Mouse (Mus musculus) heart, adult 2 months (tissue): ENCODE results near the gene Jun.

Experiments
- CTCF ChIP-seq: fragments of 200-600 bp; IDR thresholded peaks from 2 replicates; pipeline ENCODE4 v1.8.1; 2022; ENCODE audit warnings: antibody characterized with exemption, mild to moderate bottlenecking, moderate library complexity
- EP300 ChIP-seq: fragments of 200-500 bp; IDR thresholded peaks from 2 replicates; pipeline ENCODE4 v1.6.1; 2011; ENCODE audit warnings: low read depth, low read length, control low read depth; ENCODE audit not compliant: insufficient read depth
- POLR2A ChIP-seq: fragments of 200-500 bp; IDR thresholded peaks from 2 replicates; pipeline ENCODE4 v1.6.1; 2011; ENCODE audit warnings: mild to moderate bottlenecking, low read depth, low read length, control low read depth; ENCODE audit not compliant: insufficient read depth

DNA sequence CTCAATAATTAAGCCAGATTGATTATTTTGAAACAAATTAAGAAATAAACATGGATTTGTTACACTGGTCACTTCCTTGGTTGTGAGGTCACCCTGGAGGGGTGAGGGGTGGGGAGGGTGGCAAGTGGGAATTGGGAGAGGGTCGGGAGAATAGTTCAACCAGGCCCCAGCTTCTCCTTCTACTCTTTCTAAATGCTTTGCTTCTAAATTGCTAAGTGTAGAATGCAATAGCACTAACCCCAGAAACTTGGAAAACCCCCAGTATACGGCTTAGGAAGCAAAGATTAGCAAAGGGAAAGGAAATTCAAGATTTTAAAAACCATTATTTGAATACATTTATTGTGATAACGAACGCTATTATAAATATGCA, 3.3 kb downstream of the Jun start:
- no peak for TF ChIP-seq EP300
- TF ChIP-seq POLR2A, result 0 out of 2 replicates have a peak, but pooled peaks have one; percentile 17
- no peak for TF ChIP-seq CTCF
